Mouse (Mus musculus): Measurements from ENCODE around the gene Rpl23.

Gene Rpl23

DNA sequence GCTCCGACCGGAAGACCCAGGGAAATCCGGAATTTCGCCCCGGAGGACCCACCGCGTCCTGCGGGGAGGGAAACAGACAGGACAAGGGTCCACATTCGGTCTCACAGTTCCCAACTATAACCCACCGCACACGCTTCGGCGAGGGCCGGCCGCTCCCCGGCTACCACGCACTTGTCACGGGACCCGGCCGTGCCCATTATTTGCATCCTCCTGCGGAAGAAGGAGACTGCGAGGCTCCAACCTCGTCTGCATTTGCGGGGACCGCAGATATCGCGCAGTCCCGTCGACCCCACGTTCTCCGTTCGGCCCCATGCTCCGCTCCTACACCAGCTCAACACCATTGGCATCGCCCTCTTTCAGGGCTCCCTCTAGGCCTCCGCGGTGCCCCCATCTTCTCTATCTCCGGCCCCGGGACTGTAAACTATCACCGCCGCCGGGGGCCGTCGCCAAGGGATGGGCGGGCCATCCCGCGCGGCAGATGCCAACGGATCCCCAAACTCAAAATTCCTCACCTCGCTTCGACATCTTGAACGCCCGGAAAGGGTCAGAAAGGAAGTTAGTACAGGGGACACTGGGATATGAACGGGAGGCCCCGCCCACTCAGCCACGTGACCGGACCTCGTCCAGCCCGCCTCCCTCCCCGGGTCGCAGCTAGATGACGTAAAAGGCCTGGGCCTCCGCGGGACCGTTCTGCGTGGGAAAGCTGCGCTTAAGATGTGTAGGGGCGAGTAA lies at the start of gene Rpl23:
TSS of gene Rpl23 (minus strand) at position 606 of the 732 bp plus-strand sequence.
- DNase-seq (ENCODE audit: low spot score in 2 of 2): peak; percentile 97 to 100

DNA sequence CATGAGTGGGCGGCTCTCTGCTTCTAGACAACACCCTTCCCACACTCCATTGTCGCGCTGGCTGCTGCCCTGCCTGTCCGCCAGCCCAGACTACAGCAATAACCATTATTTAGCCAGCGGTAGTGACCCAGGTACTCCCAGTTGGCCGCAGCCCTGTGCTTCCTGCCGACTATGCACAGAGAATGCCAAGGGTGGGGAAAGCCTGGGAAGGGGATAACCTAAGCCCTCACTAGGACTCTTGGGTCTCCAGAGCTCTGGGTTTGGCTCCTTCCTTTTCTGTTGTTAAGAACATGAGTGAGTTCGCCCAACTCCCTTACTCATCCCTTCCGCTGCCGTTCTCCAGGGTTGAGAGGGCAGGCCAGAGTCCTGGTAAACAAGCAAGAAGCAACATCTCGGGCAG lies 49.8 kb upstream of the Rpl23 start:
- DNase-seq (ENCODE audit: low spot score in 2 of 2): no peak

DNA sequence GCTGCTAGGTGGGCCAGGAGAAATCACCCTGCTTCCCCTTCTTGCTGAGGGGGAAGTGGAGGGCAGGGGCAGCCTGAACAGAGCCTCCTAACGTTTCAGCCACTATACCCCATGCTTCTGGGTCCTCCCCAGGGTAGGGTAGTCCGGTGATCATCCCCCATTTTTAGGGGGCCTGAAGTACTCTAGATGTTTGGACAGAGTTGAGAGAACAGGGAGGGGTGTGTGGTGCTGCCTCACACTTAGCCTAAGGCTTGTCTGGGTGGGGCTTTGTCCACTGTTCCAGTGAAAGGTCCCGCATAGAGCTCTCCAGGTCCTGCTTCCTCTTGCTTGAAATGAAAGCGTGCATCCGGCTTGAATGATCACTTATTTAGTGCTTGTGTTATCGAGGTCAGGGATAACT lies 48.3 kb upstream of the Rpl23 start:
- DNase-seq (ENCODE audit: low spot score in 2 of 2): no peak

DNA sequence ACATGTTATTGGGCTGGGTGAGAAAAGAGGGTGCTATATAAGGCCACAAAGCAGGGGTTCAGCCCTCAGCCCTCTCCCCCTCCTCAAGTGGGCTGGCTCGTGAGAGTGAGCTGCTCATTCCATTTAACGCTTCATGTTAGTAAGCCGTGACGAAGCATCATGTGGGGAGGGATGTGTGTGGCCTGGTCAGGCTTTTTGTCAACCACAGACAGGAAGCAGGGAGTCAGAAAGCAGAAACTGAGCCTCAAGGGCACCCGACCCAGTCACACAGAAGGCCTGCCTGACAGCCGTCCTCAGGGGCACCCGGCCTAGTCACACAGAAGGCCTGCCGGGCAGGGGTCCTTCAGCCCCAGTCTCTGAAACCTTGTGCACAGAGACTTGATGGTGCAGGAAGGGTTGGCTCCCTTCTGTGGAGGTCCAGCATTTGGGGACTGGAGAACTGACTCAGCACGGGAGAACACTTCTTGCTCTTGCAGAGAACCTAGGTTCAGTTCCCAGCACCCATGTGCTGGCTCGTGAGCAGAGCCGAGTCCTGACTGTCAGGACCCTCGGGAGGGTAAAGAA lies 47.8 kb upstream of the Rpl23 start:
- peak in 1 of 2 experiments; percentile 35 for DNase-seq (ENCODE audit: low spot score in 2 of 2)

DNA sequence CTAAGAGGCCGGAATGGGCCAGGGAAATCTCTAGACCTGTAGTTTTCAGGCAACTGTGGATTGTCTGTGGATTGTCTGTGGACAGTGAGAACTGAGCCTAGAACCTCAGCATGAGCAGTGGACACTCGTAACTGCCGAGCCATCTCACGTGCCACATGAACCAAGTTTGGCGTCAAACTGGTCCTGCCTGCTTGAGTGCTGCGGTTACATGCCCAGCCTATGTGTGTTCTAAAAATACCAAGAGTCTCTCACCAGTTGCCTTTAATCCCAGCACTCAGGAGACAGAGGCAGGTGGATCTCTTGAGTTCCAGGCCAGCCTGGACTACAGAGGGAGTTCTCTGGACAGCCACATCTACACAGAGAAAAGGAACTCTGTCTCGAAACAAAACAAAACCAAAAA lies 47.1 kb upstream of the Rpl23 start:
- DNase-seq (ENCODE audit: low spot score in 2 of 2): no peak

DNA sequence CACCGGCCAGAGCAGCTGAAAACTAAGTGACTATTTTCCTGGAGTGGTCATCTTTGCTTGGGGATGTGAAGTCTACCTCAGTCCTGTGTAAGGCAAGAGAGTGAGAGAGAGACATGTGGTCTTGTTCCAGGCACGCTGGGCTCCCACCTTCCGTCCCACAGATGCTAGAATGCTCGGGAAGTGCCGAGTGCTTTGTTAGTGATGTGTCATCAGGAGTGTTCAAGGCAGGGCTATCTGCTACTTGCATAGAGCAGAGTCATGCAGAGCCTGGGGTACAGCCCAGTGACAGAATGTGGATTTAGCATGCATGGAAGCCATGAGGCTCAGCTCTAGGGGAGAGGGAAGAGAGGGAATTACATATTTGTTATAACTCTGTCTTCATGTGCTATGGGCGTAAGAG lies 45.4 kb upstream of the Rpl23 start:
- DNase-seq (ENCODE audit: low spot score in 2 of 2): no peak

DNA sequence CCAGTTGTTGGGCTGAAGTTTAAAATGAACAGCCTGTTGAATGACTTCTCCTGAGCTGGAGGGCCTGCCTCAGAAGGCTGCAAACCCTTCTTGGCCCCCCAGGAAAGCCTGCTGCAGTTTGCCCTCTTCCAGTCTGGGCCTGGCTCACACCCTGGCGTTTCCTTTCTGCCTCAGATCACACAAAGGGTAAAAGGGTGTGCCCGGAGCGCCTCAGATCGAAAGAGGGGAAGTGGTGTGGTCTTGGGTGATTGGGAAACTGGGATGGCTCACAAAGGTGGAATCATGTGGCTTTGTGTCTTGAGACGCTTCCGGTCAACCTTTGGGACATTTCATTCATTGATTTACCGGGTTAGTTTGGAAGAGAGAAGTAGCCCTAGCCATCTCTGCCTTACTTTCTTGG lies 44.2 kb upstream of the Rpl23 start:
- no peak for DNase-seq (ENCODE audit: low spot score in 2 of 2)

DNA sequence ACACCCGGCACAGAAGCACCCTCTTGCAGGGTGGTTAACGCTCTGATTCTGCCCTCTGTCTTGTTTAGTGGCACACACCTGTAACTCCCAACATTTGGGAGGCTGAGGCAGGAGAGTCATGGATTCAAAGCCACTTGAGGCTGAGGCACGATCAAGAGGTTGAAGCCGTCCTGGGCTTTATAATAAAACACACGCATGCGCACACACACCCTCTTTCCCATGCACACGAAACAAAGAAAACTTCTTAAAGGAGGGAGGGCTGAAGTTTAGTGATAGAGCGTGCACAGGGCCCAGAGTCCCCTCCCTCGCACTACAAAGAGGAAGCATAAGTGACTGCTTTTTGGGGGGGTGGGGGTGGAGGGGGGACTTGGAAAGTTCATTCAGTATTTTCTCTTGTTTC lies 43.7 kb upstream of the Rpl23 start:
- DNase-seq (ENCODE audit: low spot score in 2 of 2): no peak

DNA sequence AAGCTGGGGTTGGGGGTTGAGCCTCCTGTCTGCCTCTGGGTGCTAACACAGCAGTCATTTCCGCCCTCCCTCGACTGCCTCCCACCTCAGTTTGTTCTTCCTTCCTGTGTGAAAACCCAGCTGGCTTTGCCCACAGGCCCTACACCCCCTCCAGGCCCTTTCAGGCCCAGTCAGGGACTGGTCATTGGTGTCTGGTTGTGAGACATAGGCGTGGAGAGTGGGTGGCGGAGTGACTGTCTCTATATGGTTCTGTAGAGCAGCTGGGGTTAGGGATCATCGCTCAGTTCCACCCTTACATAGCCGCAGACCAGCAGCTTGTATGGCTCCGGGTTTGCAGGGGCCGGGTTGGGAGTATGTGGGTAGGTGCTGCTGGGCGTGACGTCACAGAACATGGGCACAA lies 43.1 kb upstream of the Rpl23 start:
- peak in 1 of 2 experiments; percentile 40 for DNase-seq (ENCODE audit: low spot score in 2 of 2)

DNA sequence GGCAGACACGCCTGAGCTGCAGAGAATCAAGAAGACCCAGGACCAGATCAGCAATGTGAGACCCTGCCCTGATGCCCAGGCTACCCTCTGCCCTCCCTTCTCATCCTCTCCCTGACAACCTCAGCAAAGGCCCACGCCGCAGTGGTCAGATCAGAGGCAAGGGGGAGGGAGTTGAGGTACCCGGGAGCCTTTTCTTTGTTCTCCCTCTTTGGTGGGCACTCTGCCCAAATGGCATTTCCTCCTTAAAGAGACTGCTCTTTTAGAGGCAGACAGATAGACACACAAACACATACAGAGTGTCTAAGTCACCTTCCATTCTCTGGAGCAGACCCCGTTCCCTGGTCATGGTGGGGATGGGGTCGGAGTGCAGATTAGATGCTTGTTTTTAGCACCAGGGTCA lies 42.7 kb upstream of the Rpl23 start:
- no peak for DNase-seq (ENCODE audit: low spot score in 2 of 2)

DNA sequence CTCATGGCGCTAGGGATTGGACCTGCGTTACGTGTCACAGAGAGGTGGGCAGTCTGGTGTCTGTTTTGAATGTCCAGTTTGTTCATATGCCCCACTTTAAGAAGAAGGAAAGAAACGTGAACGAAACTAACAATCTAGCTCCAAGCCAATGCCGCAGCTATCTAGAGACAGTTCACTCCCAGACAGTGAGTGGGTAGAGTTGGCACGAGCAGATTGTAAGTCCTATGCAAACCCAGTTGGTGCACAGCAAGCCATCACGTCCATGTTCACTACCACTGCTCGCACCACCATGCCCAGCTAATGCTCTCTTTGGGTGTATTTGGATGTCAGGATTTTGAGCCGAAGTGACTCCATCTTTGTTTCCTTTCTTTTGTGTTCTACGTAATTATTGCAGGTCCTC lies 41.9 kb upstream of the Rpl23 start:
- no peak for DNase-seq (ENCODE audit: low spot score in 2 of 2)

DNA sequence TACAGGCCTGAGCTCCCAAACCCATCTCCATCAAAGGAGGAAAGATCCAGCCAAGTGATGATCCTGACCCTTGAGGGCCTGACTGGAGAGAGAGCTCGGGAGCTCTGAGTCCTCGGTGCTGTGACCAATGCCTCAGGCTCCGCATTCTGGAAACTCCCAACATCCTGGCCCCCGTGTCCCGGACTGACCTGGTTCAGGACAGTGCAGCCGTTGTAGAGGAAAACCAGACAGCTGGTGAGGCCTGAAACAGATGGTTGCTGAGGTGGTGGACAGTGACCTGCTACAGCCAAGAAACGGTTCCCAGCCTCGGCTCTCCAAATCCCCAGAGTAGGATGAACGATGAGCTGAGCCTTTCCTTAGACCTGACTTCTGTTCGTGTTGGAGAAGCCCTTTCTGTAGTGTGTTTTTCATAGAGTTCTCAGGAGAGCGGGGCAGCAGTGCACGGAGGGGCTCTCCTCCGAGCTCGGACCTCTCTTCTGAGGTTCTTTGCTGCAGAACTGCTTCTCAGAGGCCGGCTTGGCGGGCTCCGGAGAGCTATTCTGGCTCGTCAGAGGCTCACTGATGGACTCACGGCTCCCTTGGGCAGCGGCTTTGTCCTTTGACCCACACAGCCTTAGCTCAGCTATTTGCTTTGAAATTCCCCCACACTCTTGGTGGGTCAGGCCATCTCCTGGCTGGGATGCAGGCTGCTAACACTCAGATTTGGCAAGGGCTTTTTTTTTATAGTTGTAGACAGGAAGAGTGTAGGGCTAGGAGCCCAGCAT lies 40.8 kb upstream of the Rpl23 start:
- DNase-seq (ENCODE audit: low spot score in 2 of 2): no peak

DNA sequence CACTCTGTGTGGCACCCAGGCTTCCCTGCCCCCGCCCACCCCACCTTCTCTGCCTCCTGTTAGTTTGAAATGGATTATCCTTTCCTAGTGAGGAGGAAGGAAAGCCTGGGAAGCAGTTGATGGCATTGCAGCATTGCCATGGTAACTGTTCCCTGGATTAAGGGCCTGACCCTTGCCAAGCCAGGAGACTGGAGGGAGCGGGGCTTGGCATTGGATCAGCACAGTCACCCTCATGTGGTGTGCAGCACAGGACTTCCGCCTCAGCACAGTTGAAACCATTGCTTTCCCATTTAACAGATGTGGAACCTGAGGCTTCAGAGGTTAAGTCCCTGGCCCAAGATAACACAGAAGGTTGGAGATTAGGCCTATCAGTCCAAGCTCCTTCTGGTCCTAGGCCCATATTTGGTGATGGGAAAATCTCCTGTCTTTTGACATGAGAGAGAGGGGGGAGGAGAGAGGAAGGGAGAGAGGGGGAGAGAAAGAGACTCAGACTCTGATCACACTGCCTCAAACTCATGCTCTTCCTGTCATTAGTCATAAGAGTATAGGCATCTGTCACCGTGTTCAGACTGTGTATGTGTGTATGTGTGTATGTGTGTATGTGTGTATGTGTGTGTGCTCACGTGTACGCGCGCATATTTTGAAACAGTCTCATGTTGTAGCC lies 39.3 kb upstream of the Rpl23 start:
- DNase-seq (ENCODE audit: low spot score in 2 of 2): no peak

DNA sequence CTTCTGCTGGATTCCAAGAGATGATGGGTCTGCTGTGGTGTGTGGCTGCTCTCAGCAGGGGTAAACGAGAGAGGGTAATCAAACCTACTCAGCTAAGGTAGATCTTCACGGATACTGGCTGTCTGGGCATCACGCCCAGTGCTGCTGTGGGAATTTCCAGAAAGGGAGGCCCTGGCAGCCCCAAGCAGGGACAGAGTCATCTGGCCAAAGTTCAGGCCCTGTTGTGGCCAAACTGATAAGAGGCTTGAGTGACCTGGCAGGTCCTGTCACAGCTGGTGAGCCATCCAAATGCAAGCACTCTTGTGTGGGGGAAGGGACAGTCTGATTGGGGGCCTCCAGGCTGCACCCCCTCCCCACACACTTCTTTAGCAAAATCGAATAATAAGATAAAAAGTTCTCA lies 38.6 kb upstream of the Rpl23 start:
- DNase-seq (ENCODE audit: low spot score in 2 of 2): no peak

DNA sequence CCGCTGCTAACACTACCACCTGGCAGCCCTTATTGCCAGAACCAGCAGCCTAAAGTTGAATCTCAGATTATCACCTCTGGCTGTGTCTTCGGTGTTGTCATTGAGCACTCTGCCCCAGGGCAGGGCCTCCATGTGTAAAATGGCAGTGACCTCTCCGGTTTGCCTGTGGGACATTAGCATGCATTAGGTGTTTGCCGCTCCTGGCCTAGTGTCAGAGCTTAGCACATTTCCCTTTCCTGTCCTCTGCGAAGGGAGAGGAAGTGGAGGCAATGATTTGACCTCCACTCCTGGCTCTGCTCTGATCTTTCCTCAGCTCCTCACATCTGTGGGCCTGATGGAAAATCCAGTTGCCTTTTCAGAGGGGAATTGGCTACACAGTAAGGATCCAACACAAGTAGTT lies 37.7 kb upstream of the Rpl23 start:
- DNase-seq (ENCODE audit: low spot score in 2 of 2): no peak

DNA sequence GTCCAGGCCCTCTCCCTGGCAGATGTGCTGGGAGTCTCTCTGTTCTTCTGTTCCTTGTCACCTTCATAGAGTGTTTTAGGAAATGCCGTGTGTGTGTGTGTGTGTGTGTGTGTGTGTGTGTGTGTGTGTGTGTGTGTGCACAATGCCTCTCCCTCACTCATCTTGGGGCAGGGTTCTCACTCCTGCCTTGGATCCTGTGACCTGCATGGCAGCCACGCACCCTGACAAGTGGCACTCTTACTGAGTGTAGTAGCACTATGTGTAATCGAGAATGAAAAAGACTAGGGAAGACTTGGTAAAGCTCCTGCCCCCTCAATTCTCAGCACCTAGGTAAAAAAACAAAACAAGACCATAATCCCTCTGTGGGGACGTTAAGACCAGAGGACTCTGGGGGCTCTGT lies 36.9 kb upstream of the Rpl23 start:
- no peak for DNase-seq (ENCODE audit: low spot score in 2 of 2)

DNA sequence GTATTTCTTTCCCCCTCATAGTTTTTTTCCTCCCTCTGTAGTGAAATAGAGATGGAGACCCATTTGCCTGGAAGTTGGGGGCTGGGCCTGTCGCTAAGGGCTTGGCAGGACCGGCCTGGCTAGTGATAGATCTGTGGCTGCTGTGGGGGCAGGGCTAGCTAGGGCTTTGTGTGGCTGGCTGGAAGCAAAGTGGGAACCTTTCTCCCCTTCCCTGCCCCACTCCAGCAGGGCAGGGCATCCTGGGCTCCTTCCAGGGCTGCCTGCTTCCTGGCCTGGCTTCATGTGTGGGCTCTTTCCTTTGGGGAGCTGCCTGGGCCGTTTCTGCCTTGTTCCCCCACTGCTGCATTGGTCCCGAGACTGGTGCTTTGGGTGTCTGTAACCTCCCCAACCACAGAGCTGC lies 36.3 kb upstream of the Rpl23 start:
- DNase-seq (ENCODE audit: low spot score in 2 of 2): no peak

DNA sequence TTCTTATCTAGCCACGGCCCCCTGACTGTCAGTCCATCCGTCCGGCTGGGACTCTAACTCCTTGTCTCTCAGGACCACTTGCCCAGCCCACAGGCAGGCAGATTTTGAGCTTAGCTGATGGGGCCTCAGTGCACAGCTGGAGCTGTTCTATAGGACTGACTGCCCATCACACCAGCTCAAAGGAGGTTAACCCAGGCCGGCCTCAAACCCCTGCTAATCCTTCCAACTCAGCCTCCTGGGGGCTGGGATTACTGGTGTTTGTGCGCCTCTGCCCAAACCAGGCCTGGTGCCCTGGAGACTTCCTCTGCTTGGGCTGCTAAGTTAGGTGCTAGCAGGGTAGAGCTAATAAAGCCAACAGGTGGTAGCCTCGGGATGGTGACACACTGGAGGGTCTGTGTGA lies 35.8 kb upstream of the Rpl23 start:
- no peak for DNase-seq (ENCODE audit: low spot score in 2 of 2)

DNA sequence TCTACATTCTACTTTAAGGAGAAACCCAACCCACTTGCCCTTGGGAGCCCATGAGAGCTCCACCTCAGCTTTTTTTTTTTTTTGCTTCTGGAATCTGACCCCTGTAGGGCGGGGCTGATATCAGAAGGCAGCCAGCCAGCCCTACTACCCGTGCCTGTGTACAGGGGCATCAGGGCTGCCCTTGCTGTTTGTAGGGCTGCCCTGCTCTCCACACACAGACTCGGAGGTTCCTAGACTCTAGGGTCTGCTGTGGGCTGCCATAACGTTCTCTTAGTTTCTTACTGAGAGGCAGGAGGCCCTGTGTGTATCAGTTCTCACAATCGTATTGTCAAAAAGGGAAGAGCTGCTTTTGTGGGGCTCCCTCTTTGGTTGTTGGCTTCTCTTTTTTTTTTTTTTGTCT lies 35.1 kb upstream of the Rpl23 start:
- DNase-seq (ENCODE audit: low spot score in 2 of 2): no peak

DNA sequence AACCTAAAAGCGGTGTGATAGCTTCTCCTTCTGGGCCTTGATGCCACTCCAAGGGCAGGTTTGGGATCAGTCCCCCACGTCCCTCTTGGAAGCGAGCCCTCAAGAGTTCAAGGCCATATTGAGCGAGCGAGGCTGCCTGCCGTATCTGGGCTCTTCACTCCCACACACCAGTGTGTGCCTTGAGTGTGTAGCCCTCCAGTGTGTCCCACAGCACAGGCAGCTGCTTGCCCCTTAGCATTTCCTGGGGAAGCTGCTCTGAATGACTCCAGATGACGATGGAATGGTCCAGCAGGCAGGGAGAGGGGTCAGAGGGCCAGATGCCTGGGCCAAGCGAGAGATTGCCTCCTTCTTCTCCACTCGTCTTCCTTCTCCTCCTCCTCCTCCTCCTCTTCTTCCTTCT lies 34.7 kb upstream of the Rpl23 start:
- DNase-seq (ENCODE audit: low spot score in 2 of 2): no peak

DNA sequence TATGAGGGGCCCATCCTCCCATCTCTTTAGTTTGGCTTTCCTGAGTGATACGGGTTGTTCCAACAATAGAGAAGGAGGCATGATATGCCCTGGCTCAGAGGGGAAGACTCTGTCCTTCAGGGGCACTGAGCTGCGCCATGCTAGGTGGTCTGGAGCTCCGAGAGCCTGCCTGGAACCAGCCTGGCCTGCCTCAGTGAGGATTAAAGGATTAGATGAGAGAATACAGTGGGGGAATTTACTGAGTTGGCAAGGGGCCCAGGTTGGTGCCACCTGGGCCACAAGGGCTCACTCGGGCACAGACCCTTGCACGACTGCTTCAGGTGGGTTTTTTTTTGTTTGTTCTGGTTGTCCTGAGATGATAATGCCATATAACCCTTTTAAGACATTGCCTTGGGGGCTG lies 33.9 kb upstream of the Rpl23 start:
- no peak for DNase-seq (ENCODE audit: low spot score in 2 of 2)

DNA sequence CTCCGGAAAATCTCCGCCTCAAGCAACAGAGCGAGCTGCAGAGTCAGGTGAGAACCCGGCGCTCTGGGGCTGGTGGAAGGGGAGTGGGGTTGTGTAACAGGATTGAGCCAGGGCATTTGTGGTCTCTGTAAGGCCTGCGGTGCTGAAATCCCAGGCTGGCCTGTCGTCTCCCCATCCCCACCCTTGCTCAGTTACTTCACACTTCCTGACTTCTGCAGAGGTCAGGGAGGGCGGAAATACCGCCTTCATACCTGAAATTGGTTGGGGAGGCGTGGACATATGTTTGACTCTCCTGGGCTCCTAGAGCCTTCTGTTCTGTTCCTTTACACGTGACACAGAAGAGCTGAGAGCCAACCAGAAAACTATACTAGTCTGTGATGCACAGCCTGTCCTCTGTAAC lies 33.5 kb upstream of the Rpl23 start:
- DNase-seq (ENCODE audit: low spot score in 2 of 2): no peak

Data from spleen, postnatal 14 days (tissue).